Mouse (Mus musculus) MEL (cell line): ENCODE results near the gene Grin3b. TPM values are rescaled to one million over a fixed set of nuclear protein-coding genes. Genes with fewer than 3 reads are reported as not detected.

Source experiments
- DNase-seq: peaks from one replicate; pipeline ENCODE4 v3.0.0; 2011; ENCODE audit warnings: low read depth, low spot score
- H3K27ac ChIP-seq: 2 replicates; pipeline ENCODE4 v1.5.1; 2012; ENCODE audit warnings: low read depth, mild to moderate bottlenecking, control low read depth, low read length, moderate library complexity; ENCODE audit not compliant: control insufficient read depth
- H3K27me3 ChIP-seq, 2 experiments: fragments of 150-350 bp in 1 of 2; sonication (generic) in 1 of 2; 2 replicates each; pipeline ENCODE4 v1.6.1; 2012; ENCODE audit warnings: low read length in 2 of 2, mild to moderate bottlenecking in 2 of 2, improper control_type of control experiment in 1 of 2, moderate library complexity in 1 of 2; ENCODE audit not compliant: insufficient read depth in 2 of 2, control insufficient read depth in 1 of 2
- H3K36me3 ChIP-seq, 2 experiments: 2 replicates each; pipeline ENCODE4 v1.6.1; 2012 to 2014; ENCODE audit warnings: low read length in 2 of 2, improper control_type of control experiment in 1 of 2, inconsistent platforms in 1 of 2, mild to moderate bottlenecking in 1 of 2; ENCODE audit not compliant: insufficient read depth in 2 of 2, control insufficient read depth in 1 of 2
- H3K4me1 ChIP-seq, 2 experiments: fragments of 150-350 bp in 1 of 2; sonication (generic) in 1 of 2; 2 replicates each; pipeline ENCODE4 v1.6.1; 2012; ENCODE audit warnings: low read length in 2 of 2, improper control_type of control experiment in 1 of 2, mild to moderate bottlenecking in 1 of 2; ENCODE audit not compliant: insufficient read depth in 2 of 2, control insufficient read depth in 1 of 2
- H3K4me3 ChIP-seq, 2 experiments: fragments of 150-350 bp in 1 of 2; sonication (generic) in 1 of 2; 2 replicates each; pipeline ENCODE4 v1.5.1; 2012; ENCODE audit warnings: low read depth in 2 of 2, low read length in 2 of 2, mild to moderate bottlenecking in 2 of 2, moderate library complexity in 2 of 2, control low read depth in 1 of 2, improper control_type of control experiment in 1 of 2; ENCODE audit not compliant: control insufficient read depth in 1 of 2, insufficient read depth in 1 of 2
- H3K79me2 ChIP-seq: 2 replicates; pipeline ENCODE4 v1.6.1; 2012; ENCODE audit warnings: mild to moderate bottlenecking, low read length, moderate library complexity; ENCODE audit not compliant: control insufficient read depth, poor library complexity, insufficient read depth
- H3K9ac ChIP-seq: 2 replicates; pipeline ENCODE4 v1.6.1; 2012; ENCODE audit warnings: low read depth, mild to moderate bottlenecking, control low read depth, low read length, moderate library complexity; ENCODE audit not compliant: control insufficient read depth, poor library complexity, severe bottlenecking
- H3K9me3 ChIP-seq: fragments of 150-350 bp; sonication (generic); replicated peaks from 2 replicates; pipeline ENCODE4 v1.6.1; 2012; ENCODE audit warnings: mild to moderate bottlenecking, low read length, improper control_type of control experiment, moderate library complexity; ENCODE audit not compliant: insufficient read depth
- BHLHE40 ChIP-seq: IDR thresholded peaks from 2 replicates; pipeline ENCODE4 v1.6.1; 2012; ENCODE audit warnings: low read depth, mild to moderate bottlenecking, inconsistent platforms, low read length, improper control_type of control experiment, borderline replicate concordance
- CHD1 ChIP-seq: IDR thresholded peaks from 2 replicates; pipeline ENCODE4 v1.6.1; 2012; ENCODE audit warnings: low read depth, mild to moderate bottlenecking, inconsistent platforms, low read length, improper control_type of control experiment
- CHD2 ChIP-seq: IDR thresholded peaks from 2 replicates; pipeline ENCODE4 v1.6.1; 2011; ENCODE audit warnings: low read length, improper control_type of control experiment
- CTCF ChIP-seq, 3 experiments: IDR thresholded peaks in 2 of 3; conservative IDR thresholded peaks in 1 of 3; 2 replicates each; pipeline ENCODE4 v1.5.1; 2011 to 2012; ENCODE audit warnings: low read length in 3 of 3, low read depth in 2 of 3, mild to moderate bottlenecking in 2 of 3, improper control_type of control experiment in 1 of 3, inconsistent platforms in 1 of 3, mixed read lengths in 1 of 3, moderate library complexity in 1 of 3; ENCODE audit not compliant: control insufficient read depth in 1 of 3, insufficient read depth in 1 of 3, poor library complexity in 1 of 3, severe bottlenecking in 1 of 3
- ELF1 ChIP-seq: IDR thresholded peaks from 2 replicates; pipeline ENCODE4 v1.6.1; 2014; ENCODE audit warnings: low read depth, mild to moderate bottlenecking, inconsistent platforms, low read length, improper control_type of control experiment, moderate library complexity
- GATA1 ChIP-seq: IDR thresholded peaks from 2 replicates; pipeline ENCODE4 v1.6.1; 2011; ENCODE audit warnings: low read depth, low read length, improper control_type of control experiment
- HCFC1 ChIP-seq: IDR thresholded peaks from 2 replicates; pipeline ENCODE4 v1.6.1; 2012; ENCODE audit warnings: low read depth, mild to moderate bottlenecking, inconsistent platforms, low read length, improper control_type of control experiment, moderate library complexity
- MAFK ChIP-seq: IDR thresholded peaks from 2 replicates; pipeline ENCODE4 v1.6.1; 2011; ENCODE audit warnings: low read depth, mild to moderate bottlenecking, low read length, improper control_type of control experiment, borderline replicate concordance
- MAZ ChIP-seq: IDR thresholded peaks from 2 replicates; pipeline ENCODE4 v1.6.1; 2012; ENCODE audit warnings: low read depth, mild to moderate bottlenecking, inconsistent platforms, low read length, improper control_type of control experiment
- MYC ChIP-seq: IDR thresholded peaks from 2 replicates; pipeline ENCODE4 v1.6.1; 2011; ENCODE audit warnings: low read depth, mild to moderate bottlenecking, low read length, improper control_type of control experiment, moderate library complexity
- NRF1 ChIP-seq: IDR thresholded peaks from 2 replicates; pipeline ENCODE4 v1.6.1; 2014; ENCODE audit warnings: low read depth, mild to moderate bottlenecking, inconsistent platforms, low read length, improper control_type of control experiment, moderate library complexity; ENCODE audit not compliant: poor library complexity, insufficient read depth, severe bottlenecking
- POLR2AphosphoS2 ChIP-seq: IDR thresholded peaks from 2 replicates; pipeline ENCODE4 v1.6.1; 2011; ENCODE audit warnings: low read length, improper control_type of control experiment
- POLR2AphosphoS5 ChIP-seq: IDR thresholded peaks from 2 replicates; pipeline ENCODE4 v1.6.1; 2012; ENCODE audit warnings: low read depth, borderline replicate concordance, mild to moderate bottlenecking, inconsistent platforms, low read length, moderate library complexity, mixed read lengths
- SMC3 ChIP-seq: IDR thresholded peaks from 2 replicates; pipeline ENCODE4 v1.6.1; 2011; ENCODE audit warnings: low read depth, low read length, improper control_type of control experiment
- TAL1 ChIP-seq: IDR thresholded peaks from 2 replicates; pipeline ENCODE4 v1.6.1; 2012; ENCODE audit warnings: mild to moderate bottlenecking, inconsistent platforms, low read length, moderate library complexity, mixed read lengths
- TBP ChIP-seq: IDR thresholded peaks from 2 replicates; pipeline ENCODE4 v1.8.0; 2011; ENCODE audit warnings: low read depth, low read length, improper control_type of control experiment
- USF1 ChIP-seq: IDR thresholded peaks from 2 replicates; pipeline ENCODE4 v1.6.1; 2014; ENCODE audit warnings: low read depth, mild to moderate bottlenecking, inconsistent platforms, low read length, improper control_type of control experiment, moderate library complexity
- USF2 ChIP-seq, 2 experiments: IDR thresholded peaks; 2 replicates each; pipeline ENCODE4 v1.6.1; 2011 to 2012; ENCODE audit warnings: improper control_type of control experiment in 2 of 2, low read length in 2 of 2, borderline replicate concordance in 1 of 2, inconsistent platforms in 1 of 2, low read depth in 1 of 2, mild to moderate bottlenecking in 1 of 2; ENCODE audit not compliant: insufficient read depth in 1 of 2
- ZC3H11A ChIP-seq: IDR thresholded peaks from 2 replicates; pipeline ENCODE4 v1.6.1; 2012; ENCODE audit warnings: low read depth, mild to moderate bottlenecking, inconsistent platforms, low read length, improper control_type of control experiment
- ZKSCAN1 ChIP-seq: IDR thresholded peaks from 2 replicates; pipeline ENCODE4 v1.6.1; 2012; ENCODE audit warnings: low read depth, mild to moderate bottlenecking, inconsistent platforms, low read length, improper control_type of control experiment, moderate library complexity
- ZNF384 ChIP-seq: IDR thresholded peaks from 2 replicates; pipeline ENCODE4 v1.6.1; 2012; ENCODE audit warnings: low read depth, mild to moderate bottlenecking, inconsistent platforms, low read length, improper control_type of control experiment
- polyA plus RNA-seq, 2 experiments: library from polyadenylated mRNA; stranded (reverse) in 1 of 2; unstranded in 1 of 2; fragments of >175 nt in 1 of 2; fragments of >200 nt in 1 of 2; gene quantifications; 2 replicates each; pipeline versions ENCODE4 v1.2.1 to v1.2.4; 2012; ENCODE audit warnings: low replicate concordance in 2 of 2, low read depth in 1 of 2; ENCODE audit not compliant: insufficient read length in 2 of 2, insufficient read depth in 1 of 2, missing spikeins in 1 of 2
- total RNA-seq: library from RNA; depleted of rRNA; stranded (reverse); fragments of 300-350 nt; gene quantifications from 2 replicates; pipeline ENCODE4 v1.2.3, GENCODE M21; 2012

The Grin3b gene
- total and polyA plus RNA-seq, 3 experiments = 0.42 to 1.1 TPM; not detected in 1

DNA sequence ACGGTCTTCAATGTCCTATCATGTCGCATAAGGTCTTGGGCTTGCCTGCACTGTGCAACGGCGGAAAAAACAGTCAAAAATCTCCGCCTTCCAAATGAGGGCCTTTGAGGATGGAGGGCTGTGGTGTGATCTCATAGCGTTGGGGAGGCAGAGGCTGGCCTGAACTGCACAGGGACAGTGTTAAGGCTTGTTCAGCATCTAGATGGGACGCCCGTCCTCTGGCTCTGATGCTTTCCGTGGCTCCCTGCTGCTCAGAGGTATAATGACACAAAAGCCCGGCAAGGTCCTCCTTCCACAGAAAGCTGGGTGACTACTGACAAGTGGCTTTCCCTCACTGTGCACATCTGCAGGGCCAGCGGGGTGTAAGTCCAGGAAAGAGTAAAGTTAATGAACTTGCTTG lies 49.7 kb downstream of the Grin3b start:
- peaks cover 12% of the 10 kb centered on the region for H3K79me2 ChIP-seq
- H3K4me3 ChIP-seq = no peak overlapping the region
- H3K36me3 ChIP-seq = peaks cover 2 to 30% of the 10 kb centered on the region in 2 experiments; a peak in 3 of 4 replicates
- peaks cover 12 to 36% of the 10 kb centered on the region in 2 experiments for H3K4me1 ChIP-seq
- no peak for DNase-seq
- no peaks in the 10 kb centered on the region for H3K9me3 ChIP-seq
- no peak overlapping the region for H3K9ac ChIP-seq
- TF ChIP-seq POLR2AphosphoS2 = no peak
- no peak for TF ChIP-seq ZC3H11A
- H3K27ac ChIP-seq = no peak overlapping the region
- H3K27me3 ChIP-seq = no peaks in the 10 kb centered on the region

DNA sequence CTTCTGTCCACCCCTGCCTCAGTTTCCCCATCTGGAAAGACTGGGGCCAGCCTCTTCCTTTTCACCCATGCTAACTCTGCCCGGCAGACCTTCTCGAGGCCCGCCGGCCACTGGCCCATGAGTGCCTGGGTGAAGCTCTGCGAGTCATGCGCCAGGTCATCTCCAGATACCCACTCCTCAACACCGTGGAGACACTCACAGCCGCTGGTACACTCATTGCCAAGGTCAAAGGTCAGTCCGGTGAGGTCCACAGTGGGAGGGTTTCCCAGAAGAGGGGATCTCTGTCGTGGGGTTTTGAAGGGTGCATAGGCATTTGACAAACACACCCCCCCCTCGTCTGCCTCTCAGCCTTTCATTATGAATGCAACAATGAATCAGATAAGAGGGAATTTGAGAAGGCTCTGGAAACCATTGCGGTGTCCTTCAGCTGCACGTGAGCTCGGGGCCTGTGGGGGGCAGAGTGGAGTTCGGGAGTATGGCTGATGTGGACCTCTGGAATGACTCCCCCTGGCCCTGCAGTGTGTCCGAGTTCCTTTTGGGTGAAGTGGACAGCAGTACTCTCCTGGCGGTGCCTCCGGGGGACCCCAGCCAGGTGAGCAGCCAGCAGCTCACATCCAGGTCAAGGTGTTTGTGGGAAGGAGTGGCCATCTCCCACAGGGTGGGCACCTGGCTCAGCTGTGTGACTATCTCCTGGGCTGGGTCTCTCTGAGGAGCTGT lies 50.2 kb downstream of the Grin3b start:
- peaks cover 2 to 31% of the 10 kb centered on the region in 2 experiments; a peak in 3 of 4 replicates for H3K36me3 ChIP-seq

DNA sequence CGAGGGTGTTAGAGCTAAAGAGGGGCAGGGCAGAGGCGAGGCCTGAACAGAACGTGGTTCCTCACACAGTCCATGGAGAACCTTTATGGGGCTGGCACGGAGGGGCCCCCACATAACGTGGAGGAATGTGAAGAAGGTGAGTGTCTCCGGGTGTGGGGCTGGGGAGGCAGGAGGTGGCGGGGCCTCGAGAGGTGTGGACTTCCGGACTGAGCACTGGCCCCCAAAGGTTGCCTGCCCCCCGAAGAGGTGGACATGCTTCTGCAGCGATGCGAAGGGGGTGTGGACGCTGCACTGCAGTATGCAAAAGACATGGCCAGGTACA lies 50.8 kb downstream of the Grin3b start:
- Histone ChIP-seq H3K27ac (no peak overlapping the region), H3K27me3 (no peaks in the 10 kb centered on the region), H3K4me1 (peaks cover 12 to 33% of the 10 kb centered on the region in 2 experiments), H3K4me3 (no peak overlapping the region), H3K79me2 (peaks cover 12% of the 10 kb centered on the region), H3K9ac (no peak overlapping the region), H3K36me3 (peaks cover 2 to 31% of the 10 kb centered on the region in 2 experiments; a peak in 3 of 4 replicates), H3K9me3 (no peaks in the 10 kb centered on the region)
- DNase-seq = no peak
- no peak for TF ChIP-seq MAFK
- TF ChIP-seq USF2 (IDR thresholded peaks at IDR 0.05; ENCODE audit: borderline replicate concordance in 1 of 2, insufficient read depth in 1 of 2, low read depth in 1 of 2, low read length in 2 of 2) = no peak
- TF ChIP-seq ELF1 = no peak
- TF ChIP-seq BHLHE40 = no peak
- TF ChIP-seq TAL1 = no peak
- TF ChIP-seq SMC3 = no peak
- TF ChIP-seq MAZ = no peak
- no peak for TF ChIP-seq ZKSCAN1
- no peak for TF ChIP-seq HCFC1
- TF ChIP-seq GATA1 = no peak
- TF ChIP-seq NRF1 = no peak
- TF ChIP-seq TBP = no peak
- no peak for TF ChIP-seq MYC
- no peak for TF ChIP-seq POLR2AphosphoS5
- TF ChIP-seq USF1 = no peak
- TF ChIP-seq ZNF384 = no peak

More for the DNA sequence above, 50.2 kb downstream of the Grin3b start:
- H3K9me3 ChIP-seq = no peaks in the 10 kb centered on the region
- peaks cover 12 to 37% of the 10 kb centered on the region in 2 experiments for H3K4me1 ChIP-seq
- H3K27ac ChIP-seq = no peak overlapping the region
- no peak overlapping the region for H3K4me3 ChIP-seq
- H3K79me2 ChIP-seq = peaks cover 12% of the 10 kb centered on the region
- no peaks in the 10 kb centered on the region for H3K27me3 ChIP-seq
- H3K9ac ChIP-seq = no peak overlapping the region
- no peak for TF ChIP-seq MAFK
- 0 out of 2 replicates have a peak, but pooled peaks have one; percentile 13 for TF ChIP-seq SMC3
- no peak for TF ChIP-seq CHD2
- no peak for TF ChIP-seq CHD1
- peak; percentile 15 to 34 (median 17); a peak in 3 of 6 replicates for TF ChIP-seq CTCF (IDR thresholded peaks at IDR 0.05 in 2 of 3, conservative IDR thresholded peaks at IDR 0.05 in 1 of 3; ENCODE audit: control insufficient read depth in 1 of 3, insufficient read depth in 1 of 3, low read depth in 2 of 3, low read length in 3 of 3, poor library complexity in 1 of 3, severe bottlenecking in 1 of 3)
- DNase-seq = peak; percentile 29
